Mouse (Mus musculus): Measurements from ENCODE around the gene Olfr1378. TPM values are rescaled to one million over a fixed set of nuclear protein-coding genes. Genes with fewer than 3 reads are reported as not detected.

Olfr1378 gene
- polyA plus RNA-seq, 1 experiment: not detected

GRCm38 (mm10) chr11:50977216-50977615, 10.9 kb downstream of the Olfr1378 start:
- TF ChIP-seq MYOD1 (IDR thresholded peaks at IDR 0.05; ENCODE audit: control insufficient read depth, insufficient read length, low read depth) (no peak), MYOG (IDR thresholded peaks at IDR 0.05; ENCODE audit: control insufficient read depth, extremely low read depth, insufficient read length) (no peak), FOSL1 (IDR thresholded peaks at IDR 0.05; ENCODE audit: insufficient read depth, low read length, poor library complexity, severe bottlenecking) (no peak), CEBPB (IDR thresholded peaks at IDR 0.05; ENCODE audit: low read depth) (no peak), MAX (IDR thresholded peaks at IDR 0.05) (no peak), USF1 (IDR thresholded peaks at IDR 0.05; ENCODE audit: low read depth) (no peak), CTCF (IDR thresholded peaks at IDR 0.05; ENCODE audit: control insufficient read depth, insufficient read depth, insufficient read length) (no peak)
- Histone ChIP-seq H3K79me3 (ENCODE audit: low read depth) (no peaks in the 10 kb centered on the region), H3K27me3 (ENCODE audit: control insufficient read depth, insufficient read depth, insufficient read length) (peaks cover 8% of the 10 kb centered on the region), H3K36me3 (ENCODE audit: control insufficient read depth, insufficient read depth) (no peaks in the 10 kb centered on the region), H3ac (ENCODE audit: control insufficient read depth, insufficient read length, low read depth) (no peak overlapping the region), H3K79me2 (ENCODE audit: control insufficient read depth, insufficient read depth) (no peaks in the 10 kb centered on the region), H3K4me3 (ENCODE audit: insufficient read depth, poor library complexity, severe bottlenecking) (no peak overlapping the region)

GRCm38 (mm10) chr11:50981667-50982066, 15.3 kb downstream of the Olfr1378 start, which contains the start of gene Olfr1377:
TSS of gene Olfr1377 (plus strand) at chr11:50981967.
- TF ChIP-seq CTCF (IDR thresholded peaks at IDR 0.05; ENCODE audit: control insufficient read depth, insufficient read depth, insufficient read length) (no peak), MAX (IDR thresholded peaks at IDR 0.05) (no peak)

GRCm38 (mm10) chr11:51003296-51003695, 37.0 kb downstream of the Olfr1378 start, which contains the start of gene Olfr51:
TSS of gene Olfr51 (plus strand) at chr11:51003596.
- no peaks in the 10 kb centered on the region for H3K79me2 ChIP-seq (ENCODE audit: control insufficient read depth, insufficient read depth)
- H3K36me3 ChIP-seq (ENCODE audit: control insufficient read depth, insufficient read depth): no peaks in the 10 kb centered on the region
- no peak within 1 kb of the TSS for H3K4me3 ChIP-seq (ENCODE audit: insufficient read depth, poor library complexity, severe bottlenecking)
- H3ac ChIP-seq (ENCODE audit: control insufficient read depth, insufficient read length, low read depth): no peak within 1 kb of the TSS
- H3K27me3 ChIP-seq (ENCODE audit: control insufficient read depth, insufficient read depth, insufficient read length): no peaks in the 10 kb centered on the region
- TF ChIP-seq MYOG (IDR thresholded peaks at IDR 0.05; ENCODE audit: control insufficient read depth, extremely low read depth, insufficient read length) (no peak), MAX (IDR thresholded peaks at IDR 0.05) (no peak), USF1 (IDR thresholded peaks at IDR 0.05; ENCODE audit: low read depth) (no peak), CEBPB (IDR thresholded peaks at IDR 0.05; ENCODE audit: low read depth) (no peak), CTCF (IDR thresholded peaks at IDR 0.05; ENCODE audit: control insufficient read depth, insufficient read depth, insufficient read length) (no peak), MYOD1 (IDR thresholded peaks at IDR 0.05; ENCODE audit: control insufficient read depth, insufficient read length, low read depth) (no peak), FOSL1 (IDR thresholded peaks at IDR 0.05; ENCODE audit: insufficient read depth, low read length, poor library complexity, severe bottlenecking) (no peak)
- H3K79me3 ChIP-seq (ENCODE audit: low read depth): no peaks in the 10 kb centered on the region

More at GRCm38 (mm10) chr11:50981667-50982066, 15.3 kb downstream of the Olfr1378 start, which contains the start of gene Olfr1377:
- H3ac ChIP-seq (ENCODE audit: control insufficient read depth, insufficient read length, low read depth): no peak within 1 kb of the TSS
- H3K79me2 ChIP-seq (ENCODE audit: control insufficient read depth, insufficient read depth): no peaks in the 10 kb centered on the region
- no peaks in the 10 kb centered on the region for H3K36me3 ChIP-seq (ENCODE audit: control insufficient read depth, insufficient read depth)
- H3K27me3 ChIP-seq (ENCODE audit: control insufficient read depth, insufficient read depth, insufficient read length): peaks cover 10% of the 10 kb centered on the region
- no peaks in the 10 kb centered on the region for H3K79me3 ChIP-seq (ENCODE audit: low read depth)
- H3K4me3 ChIP-seq (ENCODE audit: insufficient read depth, poor library complexity, severe bottlenecking): no peak within 1 kb of the TSS

DNA sequence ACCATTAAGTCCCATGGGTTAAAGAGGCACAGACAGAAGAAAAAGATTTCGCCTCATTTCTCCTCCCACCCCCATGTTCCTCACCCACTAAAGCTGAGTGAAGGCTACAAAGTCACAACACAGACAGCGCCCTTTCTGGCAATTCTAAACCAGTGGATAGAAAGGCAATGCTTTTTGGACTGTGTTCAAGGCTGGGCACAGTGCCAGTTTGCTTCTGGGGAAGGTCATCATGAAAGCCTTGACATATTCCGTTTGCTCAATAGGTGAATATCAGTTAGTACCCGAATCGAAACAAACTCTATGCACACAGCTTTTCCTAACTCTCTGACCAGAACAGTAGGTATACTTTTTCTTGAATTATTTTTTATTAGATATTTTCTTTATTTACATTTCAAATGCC, 45.5 kb downstream of the Olfr1378 start:
- Histone ChIP-seq H3K4me3 (ENCODE audit: insufficient read depth, poor library complexity, severe bottlenecking) (no peak overlapping the region), H3K27me3 (ENCODE audit: control insufficient read depth, insufficient read depth, insufficient read length) (no peaks in the 10 kb centered on the region), H3K79me2 (ENCODE audit: control insufficient read depth, insufficient read depth) (no peaks in the 10 kb centered on the region), H3K36me3 (ENCODE audit: control insufficient read depth, insufficient read depth) (no peaks in the 10 kb centered on the region), H3ac (ENCODE audit: control insufficient read depth, insufficient read length, low read depth) (no peak overlapping the region), H3K79me3 (ENCODE audit: low read depth) (no peaks in the 10 kb centered on the region)
- TF ChIP-seq MAX (IDR thresholded peaks at IDR 0.05) (no peak), FOSL1 (IDR thresholded peaks at IDR 0.05; ENCODE audit: insufficient read depth, low read length, poor library complexity, severe bottlenecking) (no peak), MYOG (IDR thresholded peaks at IDR 0.05; ENCODE audit: control insufficient read depth, extremely low read depth, insufficient read length) (no peak), CEBPB (IDR thresholded peaks at IDR 0.05; ENCODE audit: low read depth) (no peak), USF1 (IDR thresholded peaks at IDR 0.05; ENCODE audit: low read depth) (no peak), CTCF (IDR thresholded peaks at IDR 0.05; ENCODE audit: control insufficient read depth, insufficient read depth, insufficient read length) (no peak), MYOD1 (IDR thresholded peaks at IDR 0.05; ENCODE audit: control insufficient read depth, insufficient read length, low read depth) (no peak)

DNA sequence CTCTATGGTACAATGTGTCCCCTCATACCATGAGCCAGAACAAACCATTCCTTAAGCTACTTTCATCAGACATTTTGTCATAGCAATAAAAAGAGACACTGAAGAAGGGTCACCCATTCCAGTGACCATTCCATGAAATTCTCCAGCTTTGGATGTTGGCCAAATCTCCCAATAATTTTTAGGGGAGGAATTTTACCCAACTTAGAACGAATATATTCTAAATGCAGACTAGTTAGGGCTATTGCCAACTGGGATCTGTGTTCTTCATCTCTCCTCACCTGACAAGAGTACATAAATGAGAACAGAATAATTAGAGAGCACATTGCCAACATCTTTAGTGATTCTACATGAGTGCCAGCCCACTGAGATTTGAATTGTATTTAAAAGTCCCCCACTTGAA, 47.6 kb downstream of the Olfr1378 start, which contains the start of gene Olfr54:
Gene Olfr54, plus strand, starts transcription at position 301 of the 400 bp plus-strand sequence.
- Histone ChIP-seq H3K79me2 (ENCODE audit: control insufficient read depth, insufficient read depth) (no peaks in the 10 kb centered on the region), H3ac (ENCODE audit: control insufficient read depth, insufficient read length, low read depth) (no peak within 1 kb of the TSS), H3K79me3 (ENCODE audit: low read depth) (no peaks in the 10 kb centered on the region), H3K27me3 (ENCODE audit: control insufficient read depth, insufficient read depth, insufficient read length) (no peaks in the 10 kb centered on the region), H3K4me3 (ENCODE audit: insufficient read depth, poor library complexity, severe bottlenecking) (no peak within 1 kb of the TSS), H3K36me3 (ENCODE audit: control insufficient read depth, insufficient read depth) (no peaks in the 10 kb centered on the region)
- TF ChIP-seq MAX (IDR thresholded peaks at IDR 0.05) (no peak), FOSL1 (IDR thresholded peaks at IDR 0.05; ENCODE audit: insufficient read depth, low read length, poor library complexity, severe bottlenecking) (no peak), MYOG (IDR thresholded peaks at IDR 0.05; ENCODE audit: control insufficient read depth, extremely low read depth, insufficient read length) (no peak), USF1 (IDR thresholded peaks at IDR 0.05; ENCODE audit: low read depth) (no peak), MYOD1 (IDR thresholded peaks at IDR 0.05; ENCODE audit: control insufficient read depth, insufficient read length, low read depth) (no peak), CTCF (IDR thresholded peaks at IDR 0.05; ENCODE audit: control insufficient read depth, insufficient read depth, insufficient read length) (no peak), CEBPB (IDR thresholded peaks at IDR 0.05; ENCODE audit: low read depth) (no peak)

GRCm38 (mm10) chr11:51016341-51016740, 50.0 kb downstream of the Olfr1378 start:
- no peak for TF ChIP-seq USF1 (IDR thresholded peaks at IDR 0.05; ENCODE audit: low read depth)
- no peak for TF ChIP-seq MYOG (IDR thresholded peaks at IDR 0.05; ENCODE audit: control insufficient read depth, extremely low read depth, insufficient read length)
- TF ChIP-seq MYOD1 (IDR thresholded peaks at IDR 0.05; ENCODE audit: control insufficient read depth, insufficient read length, low read depth): no peak
- TF ChIP-seq FOSL1 (IDR thresholded peaks at IDR 0.05; ENCODE audit: insufficient read depth, low read length, poor library complexity, severe bottlenecking): no peak
- H3ac ChIP-seq (ENCODE audit: control insufficient read depth, insufficient read length, low read depth): no peak overlapping the region

More at GRCm38 (mm10) chr11:51016341-51016740, 50.0 kb downstream of the Olfr1378 start:
- no peaks in the 10 kb centered on the region for H3K79me3 ChIP-seq (ENCODE audit: low read depth)
- no peaks in the 10 kb centered on the region for H3K36me3 ChIP-seq (ENCODE audit: control insufficient read depth, insufficient read depth)
- no peaks in the 10 kb centered on the region for H3K27me3 ChIP-seq (ENCODE audit: control insufficient read depth, insufficient read depth, insufficient read length)
- no peak overlapping the region for H3K4me3 ChIP-seq (ENCODE audit: insufficient read depth, poor library complexity, severe bottlenecking)
- H3K79me2 ChIP-seq (ENCODE audit: control insufficient read depth, insufficient read depth): no peaks in the 10 kb centered on the region

Other genes starting within 250 kb of the Olfr1378 start
- gene Zfp354c, start 138.8 kb upstream of the Olfr1378 start, polyA plus RNA-seq (2012; fragmentation: generic; extraction: Trizol): 1.6 TPM
- 0.01 TPM for gene Zfp879, start 125.0 kb upstream of the Olfr1378 start, polyA plus RNA-seq (2012; fragmentation: generic; extraction: Trizol)
- gene Grm6, start 115.8 kb upstream of the Olfr1378 start, polyA plus RNA-seq (2012; fragmentation: generic; extraction: Trizol): not detected
- not detected for gene Zfp454, start 78.9 kb upstream of the Olfr1378 start, polyA plus RNA-seq (2012; fragmentation: generic; extraction: Trizol)
- 0.69 TPM for gene Zfp2, start 50.4 kb upstream of the Olfr1378 start, polyA plus RNA-seq (2012; fragmentation: generic; extraction: Trizol)
- 0.11 TPM for gene Zfp354b, start 34.9 kb upstream of the Olfr1378 start, polyA plus RNA-seq (2012; fragmentation: generic; extraction: Trizol)
- gene 4933414I15Rik, start 22.8 kb upstream of the Olfr1378 start, polyA plus RNA-seq (2012; fragmentation: generic; extraction: Trizol): not detected
- not detected for gene Prop1, start 12.8 kb upstream of the Olfr1378 start, polyA plus RNA-seq (2012; fragmentation: generic; extraction: Trizol)
- not detected for gene Olfr1377, start 15.4 kb downstream of the Olfr1378 start, polyA plus RNA-seq (2012; fragmentation: generic; extraction: Trizol)
- gene Olfr51, start 37.1 kb downstream of the Olfr1378 start, polyA plus RNA-seq (2012; fragmentation: generic; extraction: Trizol): not detected
- not detected for gene Olfr54, start 47.7 kb downstream of the Olfr1378 start, polyA plus RNA-seq (2012; fragmentation: generic; extraction: Trizol)
- not detected for gene Olfr1375, start 81.6 kb downstream of the Olfr1378 start, polyA plus RNA-seq (2012; fragmentation: generic; extraction: Trizol)
- gene Zfp354a, start 92.7 kb downstream of the Olfr1378 start, polyA plus RNA-seq (2012; fragmentation: generic; extraction: Trizol): 0.88 TPM